Mouse (Mus musculus) leukemia stem cell, adult 10-12 weeks (primary cell): ENCODE results near the gene Klre1. TPM values are rescaled to one million over a fixed set of nuclear protein-coding genes. Genes with fewer than 3 reads are reported as not detected.

Source experiments
- polyA plus RNA-seq: library from polyadenylated mRNA; stranded (reverse); fragments of >175 nt; gene quantifications from 2 replicates; pipeline ENCODE4 v1.2.3, GENCODE M21; 2012; ENCODE audit warnings: low replicate concordance

Klre1 gene
- 0.14 and 0.34 TPM in 2 replicates for polyA plus RNA-seq

GRCm38 (mm10) chr6:129577605-129578004 is at the start of gene Klre1:
Gene Klre1 (plus strand): TSS chr6:129577905.

DNA sequence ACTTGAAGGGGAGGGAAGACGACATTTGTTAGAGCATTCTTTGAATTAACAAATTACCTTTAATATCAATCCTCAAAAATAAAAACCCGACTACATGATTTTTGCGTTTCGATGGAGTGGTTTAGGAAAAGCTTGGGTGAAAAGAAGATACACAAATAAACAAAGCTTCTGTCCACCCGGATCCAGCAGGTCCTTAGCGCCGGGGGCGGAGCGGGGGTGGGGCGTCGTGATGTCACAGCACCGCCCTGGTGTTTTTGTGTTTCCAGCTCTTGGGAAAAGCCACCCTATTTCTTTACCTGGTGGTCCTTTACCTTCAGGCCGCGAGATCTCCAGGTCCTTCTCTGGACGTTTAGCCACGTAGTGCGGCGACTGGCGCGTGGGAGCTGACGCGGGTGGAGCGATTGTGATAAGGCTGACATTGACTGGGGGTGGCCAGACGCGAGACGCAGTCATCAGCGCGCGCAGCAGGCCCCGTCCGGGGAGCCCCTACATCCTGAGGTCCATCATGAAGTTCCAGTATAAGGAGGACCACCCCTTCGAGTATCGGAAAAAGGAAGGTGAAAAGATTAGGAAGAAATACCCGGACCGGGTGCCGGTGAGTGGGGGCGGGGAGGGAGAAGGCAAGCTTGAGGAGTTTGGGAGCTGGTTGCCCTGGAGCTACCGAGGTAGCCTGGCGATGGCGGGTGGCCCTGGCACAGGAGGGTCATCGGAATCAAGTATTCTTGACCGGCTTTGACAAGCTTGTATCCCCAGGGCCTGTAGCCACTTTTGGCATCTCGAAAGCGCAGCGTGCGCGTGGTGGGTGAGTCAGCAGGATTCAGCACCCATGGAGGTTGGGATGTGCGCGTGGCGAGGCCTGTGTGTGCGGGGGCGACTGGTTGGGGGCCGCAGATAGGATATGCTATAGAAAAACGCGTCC is 44.5 kb upstream of the Klre1 start, which contains the start of gene Gabarapl1:
Gene Gabarapl1 (plus strand): TSS at position 219 of the 919 bp plus-strand sequence.

GRCm38 (mm10) chr6:129591508-129591907 is 13.8 kb downstream of the Klre1 start, which contains the start of gene Klrd1:
Gene Klrd1 (plus strand): TSS chr6:129591782.

DNA sequence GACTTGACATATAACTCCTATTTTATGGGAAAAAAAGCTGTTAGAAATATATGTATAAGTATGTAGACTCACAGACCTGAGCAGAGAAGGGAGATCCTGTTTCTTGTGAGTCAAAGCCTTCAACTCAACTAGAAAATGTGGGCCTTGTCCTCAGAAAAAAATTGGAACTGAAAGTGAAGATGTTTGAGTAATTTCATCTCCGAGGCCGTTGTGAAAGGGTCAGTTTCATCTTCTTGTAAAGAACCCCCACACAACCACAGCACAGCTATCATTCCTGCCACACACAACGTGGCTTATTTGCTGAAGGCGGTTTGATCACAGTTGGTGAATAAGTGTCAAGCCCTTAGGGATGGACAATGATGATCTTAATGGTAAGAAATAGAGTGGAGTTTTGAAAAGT is 46.0 kb downstream of the Klre1 start, which contains the start of gene Klrk1:
Gene Klrk1 (minus strand): TSS at position 130 of the 400 bp plus-strand sequence.

Other genes starting within 250 kb of the Klre1 start
- not detected in 2 replicates for gene 4922502D21Rik, start 246.1 kb upstream of the Klre1 start, polyA plus RNA-seq
- 0.56 TPM in 1 of 2 replicates, not detected in the other for gene Clec12a, start 235.2 kb upstream of the Klre1 start, polyA plus RNA-seq
- gene Clec12b, start 192.0 kb upstream of the Klre1 start, polyA plus RNA-seq: not detected in 2 replicates
- 0.27 TPM in 1 of 2 replicates, not detected in the other for gene Clec1b, start 180.6 kb upstream of the Klre1 start, polyA plus RNA-seq
- gene Clec9a, start 169.0 kb upstream of the Klre1 start, polyA plus RNA-seq: 0.32 TPM in 1 of 2 replicates, not detected in the other
- gene Clec1a, start 125.9 kb upstream of the Klre1 start, polyA plus RNA-seq: 0.09 TPM in 1 of 2 replicates, not detected in the other
- 0.05 TPM in 1 of 2 replicates, not detected in the other for gene Olr1, start 70.7 kb upstream of the Klre1 start, polyA plus RNA-seq
- gene Tmem52b, start 65.3 kb upstream of the Klre1 start, polyA plus RNA-seq: not detected in 2 replicates
- 26.4 and 34.8 TPM in 2 replicates for gene Gabarapl1, start 44.7 kb upstream of the Klre1 start, polyA plus RNA-seq
- 0.39 TPM in 1 of 2 replicates, not detected in the other for gene Klrd1, start 13.9 kb downstream of the Klre1 start, polyA plus RNA-seq
- 0.25 and 0.89 TPM in 2 replicates for gene Klrk1, start 46.0 kb downstream of the Klre1 start, polyA plus RNA-seq
- gene Klrc3, start 65.4 kb downstream of the Klre1 start, polyA plus RNA-seq: not detected in 2 replicates
- gene Klrc2, start 82.8 kb downstream of the Klre1 start, polyA plus RNA-seq: not detected in 2 replicates
- gene Klrc1, start 101.1 kb downstream of the Klre1 start, polyA plus RNA-seq: 0.23 and 0.90 TPM in 2 replicates
- gene Klri1, start 139.2 kb downstream of the Klre1 start, polyA plus RNA-seq: 0.23 TPM in 1 of 2 replicates, not detected in the other
- gene Klri2, start 162.6 kb downstream of the Klre1 start, polyA plus RNA-seq: not detected in 2 replicates
- not detected in 2 replicates for gene Gm156, start 206.4 kb downstream of the Klre1 start, polyA plus RNA-seq